Mouse (Mus musculus): ENCODE results near the gene Casp6.

Gene Casp6

GRCm38 (mm10) chr3:129918434-129918833 is 17.2 kb downstream of the Casp6 start:
- no peak for DNase-seq (ENCODE audit: low read depth in 1 of 2, low spot score in 2 of 2)

GRCm38 (mm10) chr3:129923581-129923980 is 22.4 kb downstream of the Casp6 start:
- DNase-seq (ENCODE audit: low read depth in 1 of 2, low spot score in 2 of 2) = no peak

GRCm38 (mm10) chr3:129925861-129926260 is 24.6 kb downstream of the Casp6 start:
- DNase-seq (ENCODE audit: low read depth in 1 of 2, low spot score in 2 of 2) = no peak

- no peak for DNase-seq (ENCODE audit: low read depth in 1 of 2, low spot score in 2 of 2)
These were observed 29.1 kb downstream of the Casp6 start for GRCm38 (mm10) chr3:129930213-129930778.

GRCm38 (mm10) chr3:129932443-129932842 is 31.2 kb downstream of the Casp6 start:
- DNase-seq (ENCODE audit: low read depth in 1 of 2, low spot score in 2 of 2) = peak; percentile 29 to 56

- peak; percentile 6 to 50 for DNase-seq (ENCODE audit: low read depth in 1 of 2, low spot score in 2 of 2)
These were observed 35.3 kb downstream of the Casp6 start for GRCm38 (mm10) chr3:129936561-129936960.

GRCm38 (mm10) chr3:129937848-129938247 is 36.6 kb downstream of the Casp6 start:
- DNase-seq (ENCODE audit: low read depth in 1 of 2, low spot score in 2 of 2) = no peak

GRCm38 (mm10) chr3:129939058-129939457 is 37.8 kb downstream of the Casp6 start:
- DNase-seq (ENCODE audit: low read depth in 1 of 2, low spot score in 2 of 2) = no peak

- DNase-seq (ENCODE audit: low read depth in 1 of 2, low spot score in 2 of 2) = no peak
These were observed 39.6 kb downstream of the Casp6 start for GRCm38 (mm10) chr3:129940780-129941179.

GRCm38 (mm10) chr3:129941291-129941690 is 40.1 kb downstream of the Casp6 start:
- no peak for DNase-seq (ENCODE audit: low read depth in 1 of 2, low spot score in 2 of 2)

- DNase-seq (ENCODE audit: low read depth in 1 of 2, low spot score in 2 of 2) = no peak
These were observed 42.6 kb downstream of the Casp6 start for GRCm38 (mm10) chr3:129943813-129944212.

GRCm38 (mm10) chr3:129946217-129946914 is 45.1 kb downstream of the Casp6 start:
- DNase-seq (ENCODE audit: low read depth in 1 of 2, low spot score in 2 of 2) = no peak

- peak; percentile 60 to 75 for DNase-seq (ENCODE audit: low read depth in 1 of 2, low spot score in 2 of 2)
These were observed 47.1 kb downstream of the Casp6 start for GRCm38 (mm10) chr3:129948359-129948758.

GRCm38 (mm10) chr3:129949158-129949773 is 48.0 kb downstream of the Casp6 start:
- DNase-seq (ENCODE audit: low read depth in 1 of 2, low spot score in 2 of 2) = peak in 1 of 2 experiments; percentile 15

- no peak for DNase-seq (ENCODE audit: low read depth in 1 of 2, low spot score in 2 of 2)
These were observed 52.1 kb downstream of the Casp6 start for GRCm38 (mm10) chr3:129953296-129953695.

- no peak for DNase-seq (ENCODE audit: low read depth in 1 of 2, low spot score in 2 of 2)
These were observed 61.3 kb downstream of the Casp6 start for GRCm38 (mm10) chr3:129962533-129962932.
